Mouse (Mus musculus) common myeloid progenitor, adult 5-6 weeks (primary cell): ENCODE measurements around the gene Hoxd3. TPM values are rescaled to one million over a fixed set of nuclear protein-coding genes. Genes with fewer than 3 reads are reported as not detected.
A peak's percentile ranks its signal among the peaks of the same experiment; 100 is the strongest.

Source experiments
- ATAC-seq: replicated peaks from 2 replicates; pipeline ENCODE4 v1.8.0; 2016; ENCODE audit warnings: low read depth, mild to moderate bottlenecking, moderate TSS enrichment, inconsistent platforms; ENCODE audit not compliant: poor library complexity, severe bottlenecking
- total RNA-seq: library from RNA; stranded (forward); fragments of 200-1000, 187-1606 nt; gene quantifications from 2 replicates; pipeline ENCODE4 v1.2.3, GENCODE M21; 2017

The Hoxd3 gene
- total RNA-seq, 1 experiment from 2014 or later, result not detected

DNA sequence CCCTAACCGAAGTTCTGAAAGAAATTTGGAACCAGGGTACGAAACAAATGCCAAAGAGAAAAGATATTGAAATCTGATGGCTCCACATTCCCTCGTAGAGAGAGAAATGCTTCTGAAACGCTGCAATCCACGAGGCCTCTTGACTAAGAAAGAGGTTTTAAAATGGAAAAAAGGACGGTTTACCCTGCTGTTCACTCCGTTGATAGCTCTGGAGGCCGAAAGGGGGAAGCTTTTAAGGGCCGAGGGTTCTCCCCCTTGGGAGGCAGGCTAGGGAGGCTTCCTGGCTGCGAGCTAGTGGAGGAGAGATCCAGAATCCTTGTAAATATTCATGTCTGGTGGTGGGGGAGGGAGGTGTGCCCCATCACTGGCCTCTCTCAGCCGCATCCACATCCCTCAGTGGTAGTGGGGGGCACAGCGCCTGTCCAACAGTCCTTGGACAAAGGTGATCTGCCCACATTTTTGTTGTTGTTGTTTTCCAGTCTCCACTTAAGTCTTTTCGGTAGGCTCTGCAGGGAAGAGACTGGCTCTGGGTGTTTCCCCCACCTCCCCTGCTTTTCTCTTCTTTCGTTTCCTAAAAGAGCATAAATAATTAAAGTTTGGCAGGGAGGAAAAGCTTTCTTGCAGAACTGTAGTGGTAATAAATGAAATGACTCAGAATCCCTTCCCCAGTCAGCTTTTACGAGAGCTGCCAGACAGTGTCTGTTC is 32.7 kb upstream of the Hoxd3 start, which contains the start of gene Hoxd11:
Gene Hoxd11, plus strand, starts transcription at position 667 of the 705 bp plus-strand sequence.
- no peak for ATAC-seq

DNA sequence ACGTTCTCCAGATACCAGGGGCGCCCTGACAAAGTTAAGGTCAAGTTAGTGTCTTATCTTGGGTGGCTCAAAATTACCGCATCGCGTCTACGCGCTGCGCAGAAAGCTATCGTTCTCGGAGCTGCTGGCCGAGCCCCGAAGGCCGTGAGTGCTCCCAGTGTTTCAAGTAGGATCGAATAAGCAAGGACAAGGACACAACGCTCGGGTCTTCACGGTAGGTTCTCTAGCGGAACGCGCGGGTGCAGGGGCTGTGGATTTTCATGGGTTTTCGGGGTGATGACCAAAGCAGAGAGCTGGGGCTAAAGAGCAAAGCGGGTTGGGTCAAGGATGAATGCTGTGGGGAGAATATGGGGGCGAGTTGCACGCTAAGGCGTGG is 32.1 kb upstream of the Hoxd3 start:
- ATAC-seq, result peak; percentile 40; the same call in 1 of the 2 replicates

DNA sequence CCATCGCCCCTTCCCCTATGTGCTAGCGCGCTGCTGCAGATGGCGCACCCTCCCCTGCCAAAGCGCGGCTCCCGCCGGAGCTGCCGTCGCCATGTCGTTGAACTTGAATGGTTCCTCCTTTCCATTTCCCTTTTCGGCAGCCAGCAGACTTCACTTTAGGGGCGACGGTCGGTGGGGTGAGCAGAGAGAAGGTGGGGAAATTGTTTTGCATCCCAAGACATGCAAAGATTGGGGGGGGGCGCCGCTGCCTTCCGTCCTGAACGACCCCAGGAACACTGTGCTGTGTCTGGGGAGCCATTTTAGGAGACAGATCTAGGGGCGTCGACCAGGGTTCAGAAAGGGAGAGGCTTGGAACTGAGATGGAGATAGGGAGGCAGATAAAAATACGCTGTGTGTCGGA is 31.7 kb upstream of the Hoxd3 start:
- ATAC-seq, result peak; percentile 52; the same call in 1 of the 2 replicates

DNA sequence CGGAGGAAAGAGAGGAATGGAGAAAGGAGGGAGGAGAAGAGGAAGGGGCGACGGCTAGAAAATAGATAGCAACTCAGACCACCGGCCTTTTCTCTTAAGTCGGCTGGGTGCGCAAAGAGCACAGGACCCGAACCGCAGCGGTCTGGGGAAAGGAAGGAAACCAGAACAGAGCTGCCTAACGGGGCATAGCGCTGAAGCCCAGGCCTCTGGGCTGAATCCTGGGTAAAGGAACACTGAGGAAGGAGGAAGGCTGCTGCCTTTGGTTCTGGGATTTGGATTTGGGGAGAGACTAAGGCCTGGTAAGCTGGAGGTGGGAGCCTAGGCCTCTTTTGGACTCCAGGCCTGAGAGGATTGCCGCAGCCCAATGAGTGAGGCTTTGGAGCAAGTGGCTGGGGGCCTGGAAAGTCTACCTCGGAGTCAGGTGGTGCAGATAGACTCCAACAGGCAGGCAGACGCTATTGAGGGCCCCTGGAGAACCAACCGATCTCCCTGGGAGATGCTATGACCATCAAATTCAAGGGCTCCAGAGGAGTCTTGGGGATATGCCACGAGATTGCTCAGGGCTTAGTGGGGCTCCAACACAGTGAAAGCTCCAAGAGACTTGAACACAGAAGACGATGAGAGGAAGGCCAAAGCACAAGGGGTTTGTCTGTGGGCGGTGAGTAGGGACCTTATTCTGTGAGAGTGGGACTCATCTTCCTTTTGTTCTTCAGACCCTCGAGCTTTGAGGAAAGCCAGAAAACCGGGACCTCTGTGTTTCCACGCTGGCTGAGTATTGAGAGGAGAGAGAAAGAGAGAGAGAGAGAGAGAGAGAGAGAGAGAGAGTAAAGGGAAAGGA is 30.9 kb upstream of the Hoxd3 start:
- ATAC-seq, result no peak

DNA sequence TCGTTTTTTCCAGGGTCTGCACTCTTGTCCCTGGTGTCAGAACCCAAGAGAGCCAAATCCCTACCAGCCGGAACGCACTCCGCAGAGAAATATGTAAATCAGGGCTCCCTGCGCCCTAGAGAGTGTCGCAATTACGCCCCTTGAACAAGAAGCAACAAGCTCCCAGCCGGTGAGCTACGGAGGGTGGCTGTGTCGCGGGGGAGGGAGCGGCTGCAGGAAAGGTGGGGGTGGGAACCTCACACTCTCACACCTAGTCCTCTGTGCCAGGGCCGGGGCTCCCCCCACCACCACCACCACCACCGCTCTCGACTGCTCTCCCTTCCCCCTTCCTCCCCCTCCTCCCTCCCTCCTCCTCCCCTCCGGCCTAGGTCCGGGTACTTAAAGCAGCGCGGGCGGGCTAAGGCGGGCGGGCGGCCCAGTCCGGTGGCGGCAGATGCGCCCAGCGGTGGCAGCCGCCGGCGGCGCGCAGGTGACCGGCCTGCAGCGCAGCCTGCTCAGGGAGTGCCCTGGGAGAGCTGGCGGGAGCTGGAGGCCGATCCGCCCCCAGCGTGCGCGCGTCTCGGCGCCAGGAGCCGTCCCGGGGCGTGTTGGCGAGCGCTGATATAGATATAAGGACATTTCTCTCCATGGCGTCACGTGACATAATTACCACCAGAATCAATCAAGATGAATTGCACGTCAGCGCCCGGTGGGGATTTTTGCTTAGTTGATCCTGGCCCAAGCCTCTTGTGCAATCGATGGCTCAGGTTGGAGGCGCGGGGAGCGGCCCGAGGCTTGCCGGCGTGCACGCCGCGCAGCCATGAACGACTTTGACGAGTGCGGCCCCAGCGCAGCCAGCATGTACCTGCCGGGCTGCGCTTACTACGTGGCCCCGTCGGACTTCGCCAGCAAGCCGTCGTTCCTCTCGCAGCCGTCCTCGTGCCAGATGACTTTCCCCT is 29.9 kb upstream of the Hoxd3 start:
- ATAC-seq, result no peak

DNA sequence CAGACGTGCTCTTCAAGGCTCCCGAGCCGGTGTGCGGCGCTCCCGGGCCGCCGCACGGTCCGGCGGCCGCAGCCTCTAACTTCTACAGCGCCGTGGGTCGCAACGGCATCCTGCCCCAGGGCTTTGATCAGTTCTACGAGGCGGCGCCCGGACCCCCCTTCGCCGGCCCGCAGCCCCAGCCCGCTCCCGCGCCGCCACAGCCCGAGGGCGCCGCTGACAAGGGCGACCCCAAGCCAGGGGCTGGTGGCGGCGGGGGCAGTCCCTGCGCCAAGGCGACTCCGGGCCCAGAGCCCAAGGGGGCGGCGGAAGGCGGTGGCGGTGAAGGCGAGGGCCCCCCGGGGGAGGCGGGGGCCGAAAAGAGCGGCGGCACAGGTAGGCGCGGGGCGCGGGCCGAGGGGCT is 28.9 kb upstream of the Hoxd3 start:
- no peak for ATAC-seq

DNA sequence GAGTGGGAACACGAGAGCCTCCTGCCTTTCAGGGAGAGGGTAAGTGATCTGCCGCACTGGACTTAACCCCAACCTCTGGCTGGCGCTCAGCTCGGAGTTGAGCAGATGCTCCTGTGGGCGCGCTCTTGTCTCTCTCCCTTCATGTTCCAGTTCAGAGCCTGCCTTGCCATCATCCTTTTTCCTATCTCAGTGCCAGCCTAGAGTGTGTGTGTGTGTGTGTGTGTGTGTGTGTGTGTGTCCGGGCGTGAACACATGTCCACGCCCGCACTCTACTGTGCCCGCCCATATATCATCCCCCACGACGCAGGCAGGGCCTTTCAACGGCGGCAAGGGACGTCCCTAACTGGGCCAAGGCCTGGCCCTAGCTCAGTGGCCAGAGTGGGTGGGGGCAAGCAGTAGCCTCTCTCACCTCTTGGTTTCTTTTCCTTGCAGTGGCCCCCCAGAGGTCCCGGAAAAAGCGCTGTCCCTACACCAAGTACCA is 28.2 kb upstream of the Hoxd3 start:
- ATAC-seq, result no peak

DNA sequence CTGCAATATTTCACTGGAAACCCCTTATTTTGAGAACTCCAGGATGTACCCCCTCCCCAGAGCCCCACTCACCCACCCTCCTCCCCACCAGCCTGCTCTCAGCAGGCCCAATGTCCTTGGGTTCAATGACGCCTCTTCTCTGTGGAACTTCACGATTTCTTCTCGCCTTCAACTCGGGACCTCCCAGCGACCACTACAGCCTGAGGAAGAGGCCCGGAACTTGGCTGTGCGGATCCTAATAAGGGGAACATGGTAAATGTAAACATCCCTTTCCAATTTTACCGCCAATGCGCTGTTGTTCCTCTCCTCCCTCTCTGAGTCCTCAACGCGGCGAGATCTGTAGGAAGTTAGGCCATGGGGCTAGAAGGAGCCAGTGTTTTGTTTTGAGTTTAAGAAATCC is 27.6 kb upstream of the Hoxd3 start:
- no peak for ATAC-seq

DNA sequence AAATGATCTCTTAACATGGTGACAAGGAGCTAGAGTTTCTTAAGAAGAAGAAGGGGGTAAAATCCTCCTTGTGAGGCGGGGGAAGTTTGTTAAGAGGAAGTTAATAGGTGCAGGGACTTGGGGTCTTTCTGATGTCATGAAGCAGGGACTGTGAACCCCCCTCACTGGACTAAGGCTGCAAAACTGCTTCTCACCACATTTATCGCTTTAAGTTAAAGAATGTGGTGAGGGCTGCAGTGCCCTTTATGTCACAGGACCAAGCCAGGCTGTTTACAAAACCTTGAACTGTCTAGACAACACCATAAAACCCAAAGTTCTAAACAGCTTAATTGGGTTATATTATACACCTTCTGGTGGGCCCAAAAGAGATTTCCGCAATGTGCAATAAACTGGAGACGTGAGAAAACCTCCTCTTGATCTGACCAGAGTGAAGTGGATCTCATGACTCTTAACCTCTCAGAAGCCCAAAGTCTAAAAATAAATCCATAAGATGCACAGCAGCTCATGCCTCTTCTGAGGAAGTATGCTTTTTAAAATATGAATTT is 26.6 kb upstream of the Hoxd3 start:
- ATAC-seq, result no peak

DNA sequence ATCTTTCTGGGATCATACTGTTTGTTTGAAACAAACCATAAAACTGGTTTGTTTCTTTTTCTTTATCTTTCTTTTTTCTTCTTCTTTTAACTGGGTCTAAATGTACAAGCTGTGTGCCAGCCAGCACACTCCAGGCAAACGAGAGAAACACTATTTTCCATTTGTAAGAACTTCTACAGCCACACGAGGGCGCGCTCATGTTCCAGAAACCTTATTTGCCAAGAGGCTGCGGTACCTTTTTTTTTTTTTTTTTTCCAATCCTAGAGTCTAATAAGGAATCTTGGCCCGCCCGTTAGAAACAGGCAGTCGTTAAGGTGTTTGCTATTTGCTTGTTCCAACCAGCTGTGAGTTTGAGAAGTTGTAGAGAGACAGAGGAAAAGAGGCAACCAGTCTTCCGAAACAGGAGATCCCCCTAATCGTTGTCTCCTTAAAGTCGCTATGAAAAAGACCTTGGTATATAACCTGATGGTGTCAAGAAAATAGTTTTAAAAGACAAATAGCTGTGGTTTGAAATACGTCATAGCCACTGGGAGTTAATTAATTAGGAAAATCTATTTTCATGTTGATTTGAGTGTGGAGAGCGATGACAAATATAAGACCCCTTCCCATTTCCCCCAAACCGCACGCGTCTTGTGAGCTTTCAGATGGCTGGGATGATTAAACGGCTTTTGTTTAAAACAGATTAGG is 25.3 kb upstream of the Hoxd3 start:
- 0 out of 2 replicates have a peak, but pooled peaks have one; percentile 51 for ATAC-seq

DNA sequence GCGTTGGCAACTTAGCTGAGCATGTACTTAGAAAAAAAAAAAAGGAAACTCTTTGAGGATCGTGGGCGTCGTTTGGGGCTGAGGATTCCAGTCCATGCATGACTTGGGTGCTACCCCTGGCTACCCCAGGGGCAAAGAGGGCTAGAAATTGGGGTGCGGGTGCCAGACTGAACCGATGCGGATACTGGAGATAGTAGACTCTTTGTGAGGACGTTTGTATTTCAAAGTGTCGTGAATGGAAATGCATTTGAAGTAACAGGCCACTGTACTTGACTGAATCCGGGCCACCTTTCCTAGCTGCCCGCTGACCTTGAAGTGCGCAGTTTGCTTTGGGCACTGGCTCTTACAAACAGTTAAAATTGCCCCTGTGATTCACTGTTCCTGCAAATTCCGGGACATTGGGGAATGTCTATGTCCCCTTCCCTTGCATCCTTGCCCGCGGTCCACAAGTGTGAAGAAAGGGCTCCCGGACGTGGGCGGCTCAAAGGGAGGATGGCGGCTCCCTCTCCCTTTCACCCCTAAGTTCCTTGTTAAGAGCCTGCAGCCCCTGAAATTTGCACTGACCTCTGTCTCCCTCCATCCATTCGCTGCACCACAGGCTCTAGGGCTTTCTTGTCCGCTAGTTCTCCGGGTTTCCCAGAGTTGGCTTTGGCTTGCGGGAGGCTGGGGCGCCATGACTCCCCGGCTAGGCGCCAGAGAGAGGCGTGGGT is 24.6 kb upstream of the Hoxd3 start:
- ATAC-seq, result no peak

DNA sequence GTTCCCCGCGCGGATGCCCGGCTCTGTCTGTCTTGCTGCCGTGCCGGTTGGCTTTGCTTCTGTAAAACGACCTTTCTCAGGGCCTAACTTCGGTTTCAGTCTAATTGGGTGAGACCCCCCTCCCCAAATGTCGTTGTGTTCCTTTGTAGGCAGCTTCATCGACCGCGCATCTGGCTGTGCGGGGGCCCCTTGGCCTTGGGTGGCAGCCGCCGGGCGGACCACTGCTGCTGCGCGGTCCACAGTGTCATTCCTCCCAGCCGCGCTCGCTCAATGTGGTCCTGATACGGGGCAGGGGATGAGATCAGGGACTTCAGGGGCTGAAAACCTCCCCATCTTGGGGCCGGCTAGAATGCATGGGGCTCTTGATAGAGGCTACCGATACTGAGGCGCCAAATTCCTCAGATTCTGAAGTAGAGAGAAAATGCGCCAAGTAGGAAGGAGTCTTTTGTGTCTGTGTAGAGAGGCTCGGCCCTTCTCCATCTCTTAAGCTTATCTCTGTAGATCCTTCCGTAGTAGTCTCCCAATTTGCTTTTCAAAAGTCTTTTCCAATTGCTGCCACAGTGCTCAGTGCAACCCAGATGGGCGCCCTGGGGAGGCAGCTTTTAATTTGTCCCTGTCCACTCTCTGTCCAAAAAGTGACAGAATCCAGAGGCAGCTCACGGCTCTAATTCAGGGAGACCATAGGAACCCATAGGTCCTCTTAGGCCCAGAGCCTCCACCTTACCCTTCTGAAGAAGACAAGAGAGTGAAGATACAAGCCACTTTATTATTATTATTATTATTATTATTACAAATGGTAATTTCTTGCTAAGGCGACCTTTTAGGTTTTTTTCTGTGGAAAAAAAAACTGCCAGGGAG is 23.8 kb upstream of the Hoxd3 start:
- no peak for ATAC-seq

DNA sequence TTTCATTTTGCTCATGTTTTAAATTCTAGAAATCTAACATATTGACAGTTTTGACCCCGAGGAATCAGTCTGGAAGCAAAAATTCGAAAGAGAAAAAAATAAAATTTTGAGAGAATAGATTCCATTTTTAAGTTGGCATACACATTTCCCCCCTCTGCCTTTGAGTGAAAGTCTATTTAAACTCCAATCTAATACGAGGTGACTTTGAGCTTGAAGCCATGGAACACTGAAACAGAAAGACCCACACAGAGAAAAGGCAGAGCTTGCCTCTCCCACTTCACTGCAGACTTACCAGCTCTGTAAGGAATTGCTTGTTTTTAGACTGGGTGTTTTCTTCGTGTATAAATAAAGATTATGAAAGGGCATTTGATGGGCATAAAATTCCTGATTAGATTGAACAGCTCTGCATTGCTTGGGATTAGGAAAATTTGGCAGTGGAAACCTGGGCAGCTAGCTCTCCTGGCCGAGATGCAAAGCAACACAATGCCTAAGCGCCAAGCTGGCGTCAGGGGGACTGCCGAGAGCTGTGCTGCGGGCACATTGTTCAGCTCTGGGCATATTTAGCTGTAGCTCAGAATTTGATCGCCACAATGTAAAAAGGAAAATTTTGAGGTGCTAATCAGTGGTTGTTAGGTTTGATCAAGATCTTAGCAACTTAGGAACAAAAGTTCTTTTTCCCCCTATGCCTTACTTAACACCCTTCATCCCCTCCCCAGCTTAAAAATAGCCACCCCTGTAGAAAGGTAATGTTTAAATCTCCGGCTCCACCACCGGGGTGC is 22.7 kb upstream of the Hoxd3 start:
- ATAC-seq, result no peak

DNA sequence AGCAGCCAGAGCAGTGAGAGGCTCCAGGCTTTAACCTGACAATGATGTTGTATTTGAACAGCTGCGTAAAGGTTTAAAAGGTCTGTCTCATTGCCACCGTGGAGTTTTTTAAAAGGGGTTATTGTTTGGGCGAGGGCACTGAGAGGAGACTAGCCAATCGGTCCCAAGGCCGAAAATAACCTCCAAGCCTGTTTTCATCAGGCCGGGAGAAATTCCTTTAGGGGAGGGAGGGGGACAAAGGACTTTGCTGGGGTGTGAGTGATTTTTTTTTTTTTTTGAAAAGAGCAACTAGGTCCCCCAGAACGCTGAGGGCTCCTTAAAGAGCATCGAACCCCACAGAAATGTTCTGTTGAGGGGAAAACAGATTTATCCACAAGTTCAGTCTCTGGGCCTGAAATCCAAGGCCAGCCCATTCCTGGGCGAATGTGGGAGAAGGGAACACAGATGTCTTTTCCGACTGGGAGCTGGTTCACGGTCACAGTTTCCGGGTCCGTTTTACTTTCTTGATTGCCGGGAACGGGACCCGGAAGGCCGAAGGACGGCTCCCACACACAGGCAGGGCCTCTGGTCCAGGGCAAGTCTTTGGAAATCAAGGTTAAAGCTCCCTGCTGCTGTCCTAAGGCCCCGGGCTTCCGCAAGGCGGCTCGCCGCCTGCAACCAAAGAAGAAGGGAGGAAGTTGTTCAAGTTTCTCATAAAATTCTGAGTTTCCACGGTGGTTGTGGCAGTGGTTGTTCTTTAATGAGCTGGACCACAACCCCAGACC is 22.0 kb upstream of the Hoxd3 start:
- ATAC-seq, result peak; percentile 48

DNA sequence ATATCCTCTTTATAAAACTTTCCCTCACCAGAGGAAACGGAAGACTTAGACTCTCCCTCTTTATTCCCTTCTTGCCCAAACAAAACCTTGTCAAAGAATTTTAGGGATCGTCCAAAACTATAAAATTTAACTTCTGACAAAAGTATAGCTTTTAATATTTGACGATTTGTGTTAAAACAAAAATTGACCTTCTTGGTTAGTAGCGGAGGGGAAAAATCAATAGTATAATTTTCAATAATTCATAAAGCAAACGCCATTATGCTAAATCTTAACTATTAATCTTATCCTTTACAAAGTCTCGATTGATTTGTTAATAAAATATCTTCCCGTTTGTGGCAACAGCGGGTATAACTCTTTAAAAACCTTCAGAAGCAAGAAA is 21.4 kb upstream of the Hoxd3 start:
- ATAC-seq, result no peak
